Mouse (Mus musculus) limb, embryonic 11.5 days (tissue): ENCODE measurements at regions not wholly inside any gene's neighbourhood (a gene's known extent, or its start where the extent isn't known, plus 50 kb on each side); places are given as distances from the start of the nearest gene placed in this dataset.

ENCODE experiments used
- ATAC-seq: fragments of 200-750 bp; cut with Nextera tagmentation; 2 replicates; pipeline ENCODE4 v1.8.0; 2017; ENCODE audit warnings: low read depth; ENCODE audit not compliant: insufficient number of reproducible peaks, low FRiP score, low TSS enrichment
- DNase-seq: peaks from one replicate; pipeline ENCODE4 v3.0.0-alpha.2; 2015; ENCODE audit warnings: low spot score
- H3K27ac ChIP-seq: fragments of 300-500 bp; sonication (generic); replicated peaks from 2 replicates; pipeline ENCODE4 v1.5.1; 2014; ENCODE audit warnings: low read depth, mild to moderate bottlenecking, low read length
- H3K27me3 ChIP-seq: fragments of 300-500 bp; sonication (generic); 2 replicates; pipeline ENCODE4 v1.6.1; 2014; ENCODE audit warnings: mild to moderate bottlenecking, low read length, mixed read lengths; ENCODE audit not compliant: control insufficient read depth, insufficient read depth
- H3K36me3 ChIP-seq: fragments of 300-500 bp; sonication (generic); 2 replicates; pipeline ENCODE4 v1.6.1; 2014; ENCODE audit warnings: mild to moderate bottlenecking, low read length, moderate library complexity, mixed read lengths; ENCODE audit not compliant: control insufficient read depth, insufficient read depth
- H3K4me1 ChIP-seq: fragments of 300-500 bp; sonication (generic); 2 replicates; pipeline ENCODE4 v1.6.1; 2014; ENCODE audit warnings: low read length, mixed read lengths; ENCODE audit not compliant: control insufficient read depth, insufficient read depth
- H3K4me2 ChIP-seq: fragments of 300-500 bp; sonication (generic); 2 replicates; pipeline ENCODE4 v1.6.1; 2014; ENCODE audit warnings: low read depth, mild to moderate bottlenecking, moderate library complexity; ENCODE audit not compliant: severe bottlenecking
- H3K4me3 ChIP-seq: fragments of 300-500 bp; sonication (generic); 2 replicates; pipeline ENCODE4 v1.5.1; 2014; ENCODE audit warnings: low read depth, low read length
- H3K9ac ChIP-seq: fragments of 300-500 bp; sonication (generic); 2 replicates; pipeline ENCODE4 v1.6.1; 2014; ENCODE audit warnings: mild to moderate bottlenecking, low read length
- H3K9me3 ChIP-seq: fragments of 300-500 bp; sonication (generic); 2 replicates; pipeline ENCODE4 v1.6.1; 2016; ENCODE audit warnings: low read length; ENCODE audit not compliant: control insufficient read depth
- WGBS: fragments of 180-500 bp; shearing (Covaris S2); extraction: QIAGEN DNeasy Blood & Tissue Kit; methylation state at CpG from one replicate; pipeline ENCODE4 v1.1.7; 2014; 5-methylcytosine and 5-hydroxymethylcytosine counted together

GRCm38 (mm10) chr6:16999451-17000139 is 65.4 kb upstream of the Tes start:
- WGBS, result 74% methylated on average over 21 of the region's 21 CpGs
- H3K4me2 ChIP-seq, result no peak overlapping the region
- DNase-seq, result no peak

GRCm38 (mm10) chr6:16995495-16995936 is 69.4 kb upstream of the Tes start:
- Histone ChIP-seq H3K36me3 (no peaks in the 10 kb centered on the region), H3K4me2 (no peak overlapping the region), H3K9ac (no peak overlapping the region), H3K9me3 (no peaks in the 10 kb centered on the region), H3K4me3 (no peak overlapping the region), H3K27ac (no peak overlapping the region), H3K27me3 (no peaks in the 10 kb centered on the region), H3K4me1 (no peaks in the 10 kb centered on the region)
- WGBS, result 55% methylated on average over 10 of the region's 10 CpGs
- no peak for ATAC-seq
- no peak for DNase-seq

More at GRCm38 (mm10) chr6:16999451-17000139, 65.4 kb upstream of the Tes start:
- H3K27ac ChIP-seq, result no peak overlapping the region
- no peaks in the 10 kb centered on the region for H3K27me3 ChIP-seq
- no peaks in the 10 kb centered on the region for H3K4me1 ChIP-seq
- H3K9ac ChIP-seq, result no peak overlapping the region
- H3K9me3 ChIP-seq, result no peaks in the 10 kb centered on the region
- no peak for ATAC-seq
- H3K36me3 ChIP-seq, result no peaks in the 10 kb centered on the region
- H3K4me3 ChIP-seq, result no peak overlapping the region

GRCm38 (mm10) chr6:16994711-16995110 is 70.2 kb upstream of the Tes start:
- peak; percentile 28 for DNase-seq

GRCm38 (mm10) chr6:16991996-16992591 is 72.9 kb upstream of the Tes start:
- no peaks in the 10 kb centered on the region for H3K4me1 ChIP-seq
- no peak overlapping the region for H3K4me3 ChIP-seq
- WGBS, result 78% methylated on average over 15 of the region's 15 CpGs
- DNase-seq, result no peak
- ATAC-seq, result no peak
- H3K9ac ChIP-seq, result no peak overlapping the region
- H3K27me3 ChIP-seq, result no peaks in the 10 kb centered on the region
- no peak overlapping the region for H3K4me2 ChIP-seq
- no peaks in the 10 kb centered on the region for H3K36me3 ChIP-seq
- H3K9me3 ChIP-seq, result no peaks in the 10 kb centered on the region
- no peak overlapping the region for H3K27ac ChIP-seq

More at GRCm38 (mm10) chr6:16994711-16995110, 70.2 kb upstream of the Tes start:
- WGBS, result 13% methylated on average over 8 of the region's 8 CpGs
- Histone ChIP-seq H3K9me3 (no peaks in the 10 kb centered on the region), H3K36me3 (no peaks in the 10 kb centered on the region), H3K4me2 (no peak overlapping the region), H3K4me3 (no peak overlapping the region), H3K9ac (no peak overlapping the region), H3K27me3 (no peaks in the 10 kb centered on the region), H3K27ac (no peak overlapping the region), H3K4me1 (no peaks in the 10 kb centered on the region)
- no peak for ATAC-seq

- Histone ChIP-seq H3K4me2 (no peak overlapping the region), H3K27ac (no peak overlapping the region), H3K9ac (no peak overlapping the region), H3K36me3 (no peaks in the 10 kb centered on the region), H3K4me3 (no peak overlapping the region), H3K9me3 (no peaks in the 10 kb centered on the region), H3K4me1 (no peaks in the 10 kb centered on the region), H3K27me3 (no peaks in the 10 kb centered on the region)
- no peak for ATAC-seq
- DNase-seq, result peak; percentile 49
- WGBS, result 37% methylated on average over 3 of the region's 3 CpGs
These were observed 79.9 kb upstream of the Tfec start for GRCm38 (mm10) chr6:16978206-16978505.

- DNase-seq, result no peak
- H3K9me3 ChIP-seq, result no peaks in the 10 kb centered on the region
- H3K36me3 ChIP-seq, result no peaks in the 10 kb centered on the region
- no peaks in the 10 kb centered on the region for H3K27me3 ChIP-seq
- H3K4me2 ChIP-seq, result no peak overlapping the region
- ATAC-seq, result no peak
- no peak overlapping the region for H3K27ac ChIP-seq
- H3K4me3 ChIP-seq, result no peak overlapping the region
- H3K4me1 ChIP-seq, result no peaks in the 10 kb centered on the region
- 69% methylated on average over 14 of the region's 14 CpGs for WGBS
- no peak overlapping the region for H3K9ac ChIP-seq
These were observed 79.4 kb upstream of the Tfec start for GRCm38 (mm10) chr6:16977392-16978205.

- H3K4me3 ChIP-seq, result no peak overlapping the region
- H3K27me3 ChIP-seq, result no peaks in the 10 kb centered on the region
- H3K27ac ChIP-seq, result no peak overlapping the region
- no peaks in the 10 kb centered on the region for H3K36me3 ChIP-seq
- no peak for DNase-seq
- no peak overlapping the region for H3K9ac ChIP-seq
- WGBS, result 85% methylated on average over 5 of the region's 5 CpGs
- no peaks in the 10 kb centered on the region for H3K4me1 ChIP-seq
- H3K9me3 ChIP-seq, result no peaks in the 10 kb centered on the region
- no peak overlapping the region for H3K4me2 ChIP-seq
- no peak for ATAC-seq
These were observed 67.4 kb upstream of the Tfec start for GRCm38 (mm10) chr6:16965658-16966057.

GRCm38 (mm10) chr6:16964362-16964761 is 66.1 kb upstream of the Tfec start:
- no peak for ATAC-seq
- H3K4me2 ChIP-seq, result no peak overlapping the region
- H3K27me3 ChIP-seq, result no peaks in the 10 kb centered on the region
- no peaks in the 10 kb centered on the region for H3K9me3 ChIP-seq
- H3K4me3 ChIP-seq, result no peak overlapping the region
- no peak overlapping the region for H3K27ac ChIP-seq
- H3K36me3 ChIP-seq, result no peaks in the 10 kb centered on the region
- H3K4me1 ChIP-seq, result no peaks in the 10 kb centered on the region
- WGBS, result 76% methylated on average over 2 of the region's 2 CpGs
- no peak for DNase-seq
- no peak overlapping the region for H3K9ac ChIP-seq
